Mouse (Mus musculus): ENCODE measurements at regions not wholly inside any gene's neighbourhood (a gene's known extent, or its start where the extent isn't known, plus 50 kb on each side); places are given as distances from the start of the nearest gene placed in this dataset.

DNA sequence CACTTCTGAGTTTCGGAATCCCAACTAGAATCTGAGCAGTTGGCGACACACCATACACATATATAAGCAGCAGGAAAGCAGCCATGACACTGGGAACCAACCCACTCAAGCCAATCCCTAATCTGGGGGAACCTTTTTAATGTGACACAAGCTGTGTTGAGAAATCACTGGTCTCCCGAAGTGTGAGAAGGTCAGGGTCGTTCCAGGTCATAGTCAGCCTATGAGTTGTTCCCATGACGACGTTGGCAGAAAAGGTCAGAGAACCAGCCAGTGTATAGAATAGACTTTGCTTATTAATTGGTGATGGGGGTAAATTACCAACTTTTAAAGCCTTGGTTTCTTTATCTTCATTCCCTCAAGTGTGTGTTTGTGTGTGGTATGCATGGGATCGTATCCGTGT lies 199.3 kb downstream of the Uaca start:
- no peak for DNase-seq (ENCODE audit: low read depth, low spot score)
- whole genome bisulfite sequencing: 70% methylated on average over 8 of the region's 8 CpGs

DNA sequence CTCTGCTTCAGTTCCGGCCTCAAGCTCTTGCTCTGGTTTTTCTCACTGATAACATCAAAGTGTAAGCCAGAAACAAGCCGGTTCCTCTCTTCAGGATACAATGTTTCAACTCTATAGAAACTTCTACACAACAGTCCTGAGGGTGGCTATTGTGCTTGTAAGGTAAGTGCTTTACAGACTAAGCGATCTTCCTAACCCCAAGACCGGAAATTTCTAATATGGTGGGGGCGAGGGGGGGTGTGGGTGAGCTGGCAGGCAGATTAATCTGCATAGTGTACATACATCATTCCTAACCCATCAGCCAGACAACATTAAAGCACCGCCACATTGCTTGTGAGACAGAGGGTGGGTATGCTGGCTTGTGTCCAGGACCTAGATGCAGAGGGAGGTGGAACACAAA lies 200.8 kb downstream of the Uaca start:
- DNase-seq (ENCODE audit: low read depth, low spot score): no peak
- WGBS: 72% methylated on average over 6 of the region's 6 CpGs

DNA sequence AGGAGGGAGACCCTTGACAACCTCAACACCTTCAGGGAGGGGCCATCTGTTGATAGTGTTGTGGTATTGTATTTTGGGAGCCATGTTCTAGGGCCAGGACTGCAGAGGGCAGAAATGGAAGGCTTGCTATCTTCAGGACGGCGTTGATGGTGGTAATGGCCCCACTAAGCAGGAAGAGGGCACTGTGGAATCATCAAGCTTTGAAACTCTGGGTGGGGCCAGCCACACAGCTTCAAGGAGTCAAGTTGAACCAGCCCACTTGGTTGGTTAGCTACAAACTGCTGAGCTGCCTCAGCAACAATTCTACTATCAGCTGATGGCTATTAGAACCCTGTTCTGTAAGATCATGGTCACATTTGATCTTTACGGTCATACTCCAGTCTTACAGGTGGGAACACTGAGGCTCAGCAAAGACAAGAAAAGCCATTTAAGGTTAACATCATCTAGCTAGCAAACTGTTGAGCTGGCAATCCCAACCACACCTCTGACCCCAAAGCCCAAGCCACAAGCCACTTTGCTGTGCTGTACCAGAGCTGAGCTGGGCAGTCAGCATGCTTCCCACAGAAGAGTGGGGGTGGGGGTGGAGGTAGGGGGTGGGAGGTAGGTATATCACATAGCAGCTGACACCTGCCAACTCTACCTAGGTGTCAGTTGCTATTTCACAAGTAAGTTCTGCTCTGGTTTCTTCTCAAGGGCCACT lies 203.9 kb downstream of the Uaca start:
- WGBS: 43% methylated on average over 3 of the region's 3 CpGs
- DNase-seq (ENCODE audit: low read depth, low spot score): no peak

DNA sequence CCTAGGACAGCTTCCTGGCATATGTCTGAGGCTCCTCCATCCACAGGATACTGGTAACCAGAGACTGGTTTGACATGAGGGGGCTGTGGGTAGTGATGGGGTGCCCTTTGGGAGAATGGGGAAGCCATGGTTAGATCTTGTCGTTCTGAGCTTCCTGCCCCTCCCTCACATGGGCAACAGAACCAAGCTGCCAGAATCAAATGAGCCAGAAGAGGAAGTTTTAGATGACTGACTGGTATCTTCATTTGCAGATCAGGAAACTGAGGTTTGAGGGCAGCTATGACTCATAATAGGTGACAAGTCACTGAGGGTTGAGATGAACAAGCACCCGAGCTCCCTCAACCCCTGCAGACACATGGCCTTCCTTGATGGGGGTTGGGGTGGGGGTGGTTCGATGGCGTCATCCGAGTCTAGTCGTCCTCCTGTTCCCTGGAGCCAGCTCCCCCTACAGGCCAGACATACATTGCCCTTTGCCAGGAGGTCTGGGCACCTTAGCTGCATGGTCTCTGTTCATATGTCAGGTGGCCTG lies 204.7 kb downstream of the Uaca start:
- WGBS: 47% methylated on average over 6 of the region's 6 CpGs
- DNase-seq (ENCODE audit: low read depth, low spot score): no peak

DNA sequence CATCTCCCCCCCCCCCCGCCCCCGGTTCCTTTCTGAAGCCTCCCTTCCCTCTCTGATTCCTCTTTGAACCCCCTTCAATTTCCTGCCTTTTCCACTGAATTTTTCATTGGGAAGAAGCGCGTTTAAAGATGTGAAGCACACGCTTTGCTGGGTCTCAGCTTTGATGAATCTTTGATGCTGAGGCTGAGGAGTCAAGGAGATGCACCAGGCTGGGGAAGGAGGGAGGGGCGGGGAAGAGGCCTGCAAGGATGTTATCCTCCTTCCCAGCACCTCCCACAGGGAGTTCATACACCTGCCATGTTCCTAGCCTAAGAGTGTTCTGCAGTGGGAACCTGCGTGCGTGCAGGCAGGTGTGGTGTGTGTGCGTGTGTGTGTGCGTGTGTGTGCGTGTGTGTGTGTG lies 205.9 kb downstream of the Uaca start:
- no peak for DNase-seq (ENCODE audit: low read depth, low spot score)
- WGBS: 86% methylated on average over 11 of the region's 11 CpGs

DNA sequence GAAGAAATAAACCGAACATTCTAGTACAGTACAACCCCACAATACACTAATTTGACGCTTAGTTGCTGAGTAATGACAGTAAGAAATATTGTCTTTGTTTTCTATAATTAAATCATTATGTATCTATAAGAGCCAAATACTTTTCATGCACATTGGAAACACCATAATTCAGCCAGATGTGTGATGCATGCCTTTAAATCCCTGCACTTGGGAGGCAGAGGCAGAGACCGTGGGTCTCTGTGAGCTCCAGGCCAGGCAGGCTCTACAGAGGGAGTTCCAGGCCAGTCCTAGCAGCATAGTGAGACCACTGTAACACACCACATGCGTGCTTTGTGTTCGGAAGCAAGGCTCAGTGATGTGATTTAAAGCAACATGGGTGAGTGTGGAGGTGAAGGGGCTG lies 208.2 kb downstream of the Uaca start:
- DNase-seq (ENCODE audit: low read depth, low spot score): no peak
- 87% methylated on average over 5 of the region's 5 CpGs for WGBS

DNA sequence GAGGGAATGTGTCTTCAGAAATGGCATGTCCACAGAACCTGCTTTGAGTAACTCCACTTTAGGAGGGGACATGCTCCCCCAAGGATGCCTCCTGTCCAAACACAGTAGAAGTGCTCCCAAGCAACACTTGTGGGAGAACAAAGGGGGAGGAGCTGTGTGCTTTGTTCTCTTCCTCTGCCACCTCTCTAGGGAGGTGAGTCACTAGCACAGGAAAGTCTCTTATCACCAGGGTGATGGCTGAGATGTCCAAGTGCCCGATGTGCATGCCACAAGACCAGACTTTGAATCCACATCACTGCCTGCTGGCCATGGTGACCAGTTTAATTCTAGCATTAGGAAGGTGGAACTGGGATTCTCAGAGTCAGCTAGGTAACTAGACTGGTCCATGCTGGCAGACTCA lies 214.1 kb downstream of the Uaca start:
- DNase-seq (ENCODE audit: low read depth, low spot score): no peak
- WGBS: 58% methylated on average over 1 of the region's 1 CpGs

DNA sequence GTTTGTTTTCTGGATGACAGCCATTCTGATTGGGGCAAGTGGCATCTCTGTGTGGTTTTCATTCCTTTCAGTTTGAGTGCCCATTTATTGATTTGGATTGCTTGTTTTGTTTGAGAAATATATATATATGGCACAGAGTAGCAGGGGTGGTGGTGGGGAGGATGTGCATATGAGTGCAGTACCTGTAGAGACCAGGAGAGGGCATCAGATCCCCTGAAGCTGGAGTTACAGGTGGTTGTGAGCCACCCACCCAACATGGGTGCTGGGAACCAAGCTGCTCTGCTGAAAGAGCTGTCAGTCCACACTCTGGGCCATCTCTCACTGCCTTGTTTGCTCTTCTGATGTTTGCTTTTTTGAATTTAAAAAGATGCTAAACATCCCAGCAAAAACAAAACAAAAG lies 216.7 kb downstream of the Uaca start:
- no peak for DNase-seq (ENCODE audit: low read depth, low spot score)

DNA sequence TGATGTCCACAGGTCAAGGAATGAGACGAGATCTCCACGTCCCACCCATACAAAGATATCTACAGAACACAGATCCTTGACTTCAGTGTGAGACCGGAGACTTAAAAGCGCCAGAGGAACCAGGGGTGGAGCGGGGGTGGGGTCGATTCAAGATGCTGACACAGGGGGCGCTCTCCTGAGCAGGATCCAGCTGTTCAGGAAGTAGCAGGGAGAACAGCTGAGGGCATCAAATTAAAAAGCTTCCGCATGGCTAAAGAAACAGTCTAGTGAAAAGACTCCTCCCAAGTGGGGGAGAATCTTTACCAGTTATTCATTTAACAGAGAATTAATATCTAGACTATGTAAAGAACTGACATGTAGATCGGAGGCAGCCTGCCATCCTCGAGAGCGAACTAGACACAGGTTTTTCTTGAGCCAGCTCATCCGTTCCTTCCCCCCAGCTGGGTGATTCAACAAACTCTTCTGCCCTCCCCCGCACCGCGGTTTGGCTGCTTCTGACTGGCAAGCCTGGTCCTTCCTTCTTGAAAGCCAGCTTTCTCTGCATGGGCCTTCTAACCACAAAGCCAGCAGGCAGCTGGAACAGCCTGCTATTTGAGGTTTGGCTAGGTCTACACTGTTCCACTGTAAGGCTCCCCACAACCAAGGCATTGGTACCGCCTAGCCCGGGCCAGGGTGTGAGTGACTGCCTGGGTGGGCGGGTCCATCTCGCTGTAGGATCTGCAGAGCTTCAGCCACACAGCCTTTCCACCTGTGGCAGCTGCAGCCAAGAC lies 218.6 kb downstream of the Uaca start:
- 58% methylated on average over 19 of the region's 19 CpGs for WGBS
- DNase-seq (ENCODE audit: low read depth, low spot score): no peak

DNA sequence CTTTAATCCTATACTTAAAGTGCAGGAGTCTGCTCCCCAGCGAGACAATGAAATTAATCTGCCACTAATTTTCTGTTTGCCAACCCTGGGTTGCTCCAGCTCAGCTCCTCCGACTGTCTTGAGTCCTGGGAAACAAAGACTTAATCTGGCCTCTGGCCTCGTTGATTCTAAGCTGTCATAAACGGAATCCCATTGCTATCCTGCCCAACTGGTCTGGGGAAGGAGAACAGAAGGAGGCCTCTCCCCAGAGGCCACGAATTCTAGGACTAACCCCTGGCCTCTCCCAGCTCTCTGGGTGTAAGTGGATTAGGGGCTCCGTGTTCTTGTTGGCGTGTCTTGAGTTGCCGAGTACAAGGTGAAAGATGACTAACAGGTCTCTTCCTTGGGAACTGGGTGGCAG lies 219.8 kb downstream of the Uaca start:
- no peak for DNase-seq (ENCODE audit: low read depth, low spot score)
- WGBS: 56% methylated on average over 8 of the region's 8 CpGs

DNA sequence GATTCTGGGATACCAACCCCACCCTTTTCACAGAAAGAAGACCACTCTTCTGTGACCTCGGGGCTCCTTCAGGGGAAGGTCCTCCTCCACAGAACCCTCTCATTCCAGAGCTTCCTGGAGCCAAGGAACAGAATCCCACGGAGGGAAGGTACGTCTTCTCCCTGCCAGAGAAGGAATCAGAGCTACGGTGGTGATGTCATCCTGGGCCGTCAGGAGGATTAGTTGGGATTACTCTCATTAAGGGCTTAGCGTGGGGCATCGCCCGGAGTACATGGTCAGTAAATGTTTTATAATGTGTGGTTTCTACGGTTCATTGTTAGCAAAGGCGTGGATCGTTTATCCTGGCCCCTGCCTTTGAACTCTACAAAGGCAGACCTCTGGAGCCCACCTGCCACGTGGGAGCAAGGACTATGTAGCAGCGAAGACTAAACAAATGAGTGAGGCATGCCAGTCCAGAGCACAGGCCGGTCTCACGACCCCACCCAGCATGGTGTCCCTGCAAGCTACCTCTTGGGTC lies 221.1 kb downstream of the Uaca start:
- no peak for DNase-seq (ENCODE audit: low read depth, low spot score)
- 29% methylated on average over 15 of the region's 15 CpGs for WGBS

DNA sequence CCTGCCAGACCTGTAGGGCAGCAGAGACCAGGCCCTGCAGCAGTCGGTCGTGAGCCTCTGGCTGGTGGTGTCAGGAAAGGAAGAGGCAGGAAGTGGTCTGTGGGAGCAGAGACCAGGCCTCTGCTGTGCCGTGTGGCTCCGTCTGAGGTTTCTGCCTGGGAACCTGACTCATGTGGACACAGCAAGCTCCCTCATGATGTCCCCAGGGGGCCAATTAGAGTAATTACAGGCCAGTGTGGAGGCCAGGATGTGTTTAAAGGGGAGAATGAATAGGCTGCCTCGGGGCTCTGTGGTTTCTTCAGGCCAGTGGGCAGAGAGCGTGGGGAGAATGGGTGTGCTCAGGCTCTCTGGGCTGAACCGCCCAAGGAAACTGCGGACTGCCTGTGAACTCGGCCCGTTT lies 222.3 kb downstream of the Uaca start:
- no peak for DNase-seq (ENCODE audit: low read depth, low spot score)
- WGBS: 65% methylated on average over 10 of the region's 10 CpGs

DNA sequence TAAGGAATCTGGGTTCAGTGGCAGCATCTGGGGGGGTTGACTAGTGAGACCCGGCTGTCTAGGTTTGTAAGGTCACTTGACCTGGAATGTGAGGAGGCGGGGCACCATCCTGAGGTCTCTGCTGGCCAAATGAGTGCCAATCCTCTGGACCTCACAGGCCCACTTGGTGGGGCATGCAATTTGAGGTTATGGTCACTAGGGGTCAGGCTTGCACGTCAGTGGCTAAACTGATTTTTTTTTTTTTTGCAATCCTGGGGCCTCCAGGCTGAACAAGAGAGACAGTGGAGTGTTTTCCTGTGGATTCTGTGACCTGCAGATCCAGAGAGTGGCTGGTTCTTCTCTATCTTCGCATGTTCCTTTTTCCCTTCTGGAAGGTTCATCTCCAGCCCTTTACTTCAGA lies 225.6 kb downstream of the Uaca start:
- DNase-seq (ENCODE audit: low read depth, low spot score): no peak
- WGBS: 83% methylated on average over 4 of the region's 4 CpGs

DNA sequence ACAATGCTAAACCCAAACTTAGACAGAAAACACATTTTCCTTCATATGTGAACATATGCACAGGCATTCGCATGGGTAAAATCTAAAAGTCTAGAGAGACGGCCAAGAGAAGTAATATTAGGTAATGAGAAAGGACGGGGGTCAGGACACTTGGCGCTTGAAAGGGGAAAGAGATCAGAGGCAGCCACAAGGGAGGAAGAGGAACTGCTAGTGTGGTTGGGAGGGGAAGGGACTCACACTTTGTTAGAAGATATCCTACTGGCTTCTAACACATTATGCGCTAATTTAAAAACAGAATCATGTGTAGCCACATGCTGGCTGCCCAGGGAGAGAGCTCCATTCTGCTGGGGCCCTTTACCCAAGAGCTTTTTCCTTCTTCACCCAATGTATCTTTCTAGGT lies 227.5 kb downstream of the Uaca start:
- no peak for DNase-seq (ENCODE audit: low read depth, low spot score)
- 84% methylated on average over 5 of the region's 5 CpGs for WGBS

DNA sequence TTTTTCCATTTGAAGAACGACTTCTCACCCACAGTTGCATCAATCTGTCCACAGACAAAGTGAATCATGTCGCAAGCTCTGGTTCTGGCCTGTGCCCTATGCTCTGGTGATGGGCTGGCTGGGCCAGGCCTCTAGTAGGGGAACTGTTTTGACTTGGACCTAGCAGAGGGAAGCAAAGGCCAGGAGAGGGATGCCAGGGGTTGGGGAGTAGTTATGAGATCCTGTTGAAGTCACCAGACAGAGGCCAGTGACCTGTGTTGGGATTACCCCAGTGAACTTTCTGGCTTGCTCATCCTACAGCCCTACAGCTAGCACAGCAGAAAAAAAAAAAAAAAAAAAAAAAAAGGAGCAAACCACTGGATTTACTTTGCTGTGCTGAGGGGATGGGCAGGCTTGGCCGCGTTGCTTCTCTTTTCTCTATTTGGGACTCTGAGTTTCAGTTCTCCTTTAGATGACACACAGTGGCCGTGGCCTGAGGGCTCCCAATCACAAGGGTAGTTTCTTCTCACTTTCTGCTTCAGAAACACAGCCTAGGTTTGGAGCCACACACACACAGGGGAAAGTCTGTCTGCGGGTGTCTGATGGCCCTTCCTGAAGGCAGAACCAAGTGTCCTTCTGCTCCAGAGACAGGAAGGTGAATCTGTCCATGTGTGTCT lies 228.2 kb downstream of the Uaca start:
- 70% methylated on average over 6 of the region's 6 CpGs for WGBS
- DNase-seq (ENCODE audit: low read depth, low spot score): no peak

DNA sequence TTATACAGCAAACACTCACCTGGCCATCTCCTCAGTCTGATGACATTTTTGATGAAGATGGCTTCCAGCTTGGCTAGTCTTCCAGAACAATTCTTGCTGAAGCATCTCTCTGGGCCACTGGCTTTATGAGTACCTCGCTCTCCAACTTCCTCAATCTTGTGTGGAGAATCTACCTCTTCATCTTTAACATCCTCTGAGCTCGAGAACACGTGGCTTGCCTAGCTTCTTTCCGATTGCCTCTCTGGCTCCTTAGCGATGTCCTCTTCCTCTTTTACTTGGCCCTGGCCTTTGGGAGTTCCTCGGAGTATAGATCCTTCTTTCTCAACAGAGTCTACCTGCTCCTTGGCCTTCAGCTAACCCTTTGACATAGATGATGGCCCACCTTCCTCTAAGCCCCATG lies 231.0 kb downstream of the Uaca start:
- no peak for DNase-seq (ENCODE audit: low read depth, low spot score)
- WGBS: 83% methylated on average over 6 of the region's 6 CpGs

DNA sequence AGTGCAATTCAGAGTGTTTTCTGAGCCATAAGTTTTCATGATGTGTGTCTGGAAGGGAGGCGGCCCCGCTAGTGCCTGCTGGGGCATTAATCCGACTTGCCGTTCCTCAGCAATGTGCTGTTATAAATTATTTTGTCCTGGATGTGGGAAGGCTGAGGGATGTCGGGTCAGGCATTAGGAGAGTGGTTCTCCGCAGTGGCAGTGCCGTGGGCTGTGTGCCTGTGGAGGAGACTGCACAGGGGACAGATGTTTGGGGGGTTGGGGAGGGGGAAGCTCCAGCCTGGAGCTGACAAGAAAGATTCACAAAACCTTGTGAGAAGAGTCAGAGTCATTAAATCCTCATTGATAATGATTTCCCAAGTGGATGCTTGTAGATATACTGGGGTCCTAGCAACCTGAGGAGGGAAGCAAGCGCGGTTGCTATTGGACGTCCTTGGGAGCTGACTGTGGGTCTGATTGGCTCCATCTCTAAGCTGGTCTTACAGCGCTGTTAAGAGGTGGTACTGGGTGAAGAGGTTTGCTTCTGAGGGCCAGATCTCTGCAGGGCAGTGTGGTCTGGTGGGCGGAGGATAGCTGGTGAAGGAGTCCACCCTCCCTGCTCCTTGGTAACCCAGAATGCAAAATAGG lies 234.5 kb downstream of the Uaca start:
- 73% methylated on average over 12 of the region's 12 CpGs for WGBS
- DNase-seq (ENCODE audit: low read depth, low spot score): no peak

DNA sequence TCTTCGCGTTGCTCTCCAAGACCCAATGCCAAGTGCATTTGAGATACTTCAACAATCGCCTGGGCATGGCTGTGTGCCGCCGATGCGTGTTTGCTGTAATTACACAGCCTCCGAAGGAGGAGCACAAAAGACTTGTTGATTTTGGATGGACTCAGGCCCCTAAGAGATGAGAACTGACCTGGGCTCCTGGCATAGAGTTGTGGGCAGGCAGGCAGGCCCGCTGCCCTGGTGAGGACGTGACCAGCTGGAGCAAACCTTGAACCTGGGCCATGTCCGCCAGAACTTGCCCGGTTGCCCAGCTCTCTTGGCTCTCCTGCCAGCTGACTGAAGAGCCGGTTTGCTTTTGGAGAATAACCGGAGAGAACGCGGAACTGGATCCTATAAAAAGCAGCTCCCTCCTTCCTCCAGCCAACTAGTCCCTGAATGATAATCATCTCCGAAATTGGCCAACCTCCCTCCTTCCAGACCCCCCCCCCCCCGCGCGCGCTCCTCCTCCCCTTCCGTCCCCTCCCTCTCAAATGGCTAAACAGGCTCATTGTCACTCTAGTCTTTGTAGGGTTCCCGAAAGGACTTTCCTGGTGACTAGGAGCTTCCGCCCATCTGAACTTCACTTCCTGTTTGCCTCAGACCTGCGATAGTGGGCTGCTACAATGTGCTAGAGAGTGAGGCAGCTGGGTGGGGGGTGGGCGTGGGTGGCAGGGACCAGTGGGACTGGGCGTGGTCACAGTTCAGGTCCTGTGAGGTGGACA lies 237.5 kb downstream of the Uaca start:
- WGBS: 54% methylated on average over 26 of the region's 26 CpGs
- no peak for DNase-seq (ENCODE audit: low read depth, low spot score)
